Mouse (Mus musculus) erythroblast, embryonic 14.5 days (primary cell): ENCODE measurements around the gene Scamp5.

Experiments used
- GATA1 ChIP-seq: IDR thresholded peaks from 2 replicates; pipeline ENCODE4 v1.6.1; 2012; ENCODE audit warnings: low read length, inconsistent platforms, mixed read lengths
- TAL1 ChIP-seq: IDR thresholded peaks from 3 replicates; pipeline ENCODE4 v1.6.1; 2012; ENCODE audit warnings: low read length, inconsistent platforms, mixed read lengths

DNA sequence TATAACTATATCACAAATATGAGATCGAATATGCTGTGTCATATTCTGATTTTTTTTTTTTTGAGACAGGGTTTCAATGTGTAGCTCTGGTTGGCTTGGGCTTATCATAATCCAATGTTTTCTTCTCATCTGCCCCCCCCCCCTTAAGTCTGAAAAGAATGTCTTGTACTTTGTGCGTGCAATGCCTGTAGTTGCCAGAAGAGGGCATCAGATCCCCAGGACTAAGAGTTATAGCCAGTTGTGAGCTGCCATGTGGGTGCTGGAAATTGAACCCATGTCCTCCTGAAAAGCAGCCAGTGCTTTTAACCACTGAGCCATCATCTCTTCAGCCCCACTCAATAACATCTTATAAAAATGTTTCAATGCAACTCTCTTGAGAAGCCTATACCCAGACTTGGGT, 8.2 kb downstream of the Scamp5 start:
- TF ChIP-seq TAL1 (no peak), GATA1 (no peak)
